Mouse (Mus musculus) forebrain, embryonic 15.5 days (tissue): ENCODE results near the gene Hist1h1b. TPM values are rescaled to one million over a fixed set of nuclear protein-coding genes. Genes with fewer than 3 reads are reported as not detected.
A peak's percentile ranks its signal among the peaks of the same experiment; 100 is the strongest.
"Not testable (repeated sequence)": the region's sequence is repeated elsewhere in the genome, so short reads cannot be mapped to it uniquely, and the experiment has no call there.

Experiments used
- ATAC-seq: fragments of 200-750 bp; cut with Nextera tagmentation; replicated peaks from 2 replicates; pipeline ENCODE4 v1.8.0; 2017; ENCODE audit warnings: mild to moderate bottlenecking, moderate TSS enrichment, moderate library complexity
- H3K27ac ChIP-seq: fragments of 300-500 bp; sonication (generic); replicated peaks from 2 replicates; pipeline ENCODE4 v1.5.1; 2015; ENCODE audit warnings: mild to moderate bottlenecking, inconsistent platforms
- H3K27me3 ChIP-seq: fragments of 300-500 bp; sonication (generic); 2 replicates; pipeline ENCODE4 v1.6.1; 2015; ENCODE audit warnings: inconsistent platforms
- H3K36me3 ChIP-seq: fragments of 300-500 bp; sonication (generic); 2 replicates; pipeline ENCODE4 v1.6.1; 2015; ENCODE audit warnings: mild to moderate bottlenecking, inconsistent platforms
- H3K4me1 ChIP-seq: fragments of 300-500 bp; sonication (generic); 2 replicates; pipeline ENCODE4 v1.6.1; 2015; ENCODE audit warnings: inconsistent platforms
- H3K4me2 ChIP-seq: fragments of 300-500 bp; sonication (generic); replicated peaks from 2 replicates; pipeline ENCODE4 v1.6.1; 2015; ENCODE audit warnings: mild to moderate bottlenecking, inconsistent platforms
- H3K4me3 ChIP-seq: fragments of 300-500 bp; sonication (generic); 2 replicates; pipeline ENCODE4 v1.5.1; 2015; ENCODE audit warnings: mild to moderate bottlenecking, inconsistent platforms
- H3K9ac ChIP-seq: fragments of 300-500 bp; sonication (generic); replicated peaks from 2 replicates; pipeline ENCODE4 v1.6.1; 2015; ENCODE audit warnings: mild to moderate bottlenecking, inconsistent platforms
- H3K9me3 ChIP-seq: fragments of 300-500 bp; sonication (generic); 2 replicates; pipeline ENCODE4 v1.6.1; 2016; ENCODE audit warnings: inconsistent platforms
- WGBS: fragments of 180-500 bp; shearing (Covaris S2); methylation state at CpG from one replicate; pipeline ENCODE4 v1.1.7; 2015; ENCODE audit warnings: mixed read lengths; 5-methylcytosine and 5-hydroxymethylcytosine counted together
- polyA plus RNA-seq: library from polyadenylated mRNA; unstranded; fragments of >200 nt; fragmentation: Nextera tagmentation; extraction: Ambion mirVana; gene quantifications from 2 replicates; pipeline ENCODE4 v1.2.1, GENCODE M21; 2015

Gene Hist1h1b
- polyA plus RNA-seq, 1 experiment from 2014 or later = 9.6 TPM

DNA sequence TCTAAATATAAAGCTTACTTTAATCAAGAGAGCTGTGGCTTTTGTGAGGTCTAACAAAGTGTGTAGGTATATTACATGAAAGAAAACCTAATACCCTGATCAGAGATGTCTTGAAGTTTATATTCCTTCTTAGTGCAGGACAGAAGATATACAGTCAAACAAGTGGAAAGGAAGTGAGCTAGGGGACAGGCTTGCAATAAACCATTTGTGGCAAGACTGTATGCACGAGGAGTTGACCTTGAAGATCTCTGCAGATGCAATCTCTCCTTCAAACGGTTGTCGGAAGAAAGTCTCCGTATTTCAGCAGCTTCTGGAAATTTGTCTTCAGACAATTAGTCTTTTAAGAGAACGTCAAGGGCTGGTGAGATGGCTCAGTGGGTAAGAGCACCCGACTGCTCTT, 9.5 kb upstream of the Hist1h1b start:
- no peak overlapping the region for H3K9ac ChIP-seq
- H3K27ac ChIP-seq = no peak overlapping the region
- 62% methylated on average over 6 of the region's 6 CpGs for WGBS
- H3K27me3 ChIP-seq = no peaks in the 10 kb centered on the region
- H3K4me3 ChIP-seq = no peak overlapping the region
- peaks cover 24% of the 10 kb centered on the region for H3K4me1 ChIP-seq
- H3K9me3 ChIP-seq = no peaks in the 10 kb centered on the region
- H3K36me3 ChIP-seq = no peaks in the 10 kb centered on the region
- ATAC-seq = no peak
- no peak overlapping the region for H3K4me2 ChIP-seq

GRCm38 (mm10) chr13:21787760-21788593, 7.6 kb upstream of the Hist1h1b start:
- no peak overlapping the region for H3K9ac ChIP-seq

DNA sequence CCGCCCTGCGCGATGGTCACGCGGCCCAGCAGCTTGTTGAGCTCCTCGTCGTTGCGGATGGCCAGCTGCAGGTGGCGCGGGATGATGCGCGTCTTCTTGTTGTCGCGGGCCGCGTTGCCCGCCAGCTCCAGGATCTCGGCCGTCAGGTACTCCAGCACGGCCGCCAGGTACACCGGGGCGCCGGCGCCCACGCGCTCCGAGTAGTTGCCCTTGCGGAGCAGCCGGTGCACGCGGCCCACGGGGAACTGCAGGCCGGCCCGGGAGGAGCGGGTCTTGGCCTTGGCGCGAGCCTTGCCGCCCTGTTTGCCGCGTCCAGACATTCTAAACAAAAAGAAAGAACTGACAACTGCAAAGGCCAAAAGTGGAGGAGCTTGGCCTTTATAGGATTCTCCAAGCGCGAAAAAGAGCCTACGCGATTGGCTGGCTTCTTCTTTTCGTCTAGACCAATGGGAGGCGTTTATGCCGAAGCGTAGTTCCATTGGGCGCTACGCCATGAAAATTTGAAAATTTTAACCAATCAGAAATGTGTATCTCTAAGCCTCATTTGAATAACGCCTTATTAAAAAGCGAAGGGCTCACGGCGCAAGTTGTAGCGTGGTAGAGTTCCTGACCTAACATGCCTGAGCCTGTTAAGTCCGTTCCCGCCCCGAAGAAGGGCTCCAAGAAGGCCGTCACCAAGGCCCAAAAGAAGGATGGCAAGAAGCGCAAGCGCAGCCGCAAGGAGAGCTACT, 6.6 kb upstream of the Hist1h1b start, which contains the start of the genes Hist1h2an and Hist1h2bp:
Gene Hist1h2an (minus strand): TSS at position 320 of the 731 bp plus-strand sequence.
Gene Hist1h2bp (plus strand): TSS at position 563 of the 731 bp plus-strand sequence.
- H3K27ac ChIP-seq = peak within 1 kb of the TSS; percentile 88
- not testable (repeated sequence) for H3K9me3 ChIP-seq, H3K27me3 ChIP-seq, H3K36me3 ChIP-seq
- peak within 1 kb of the TSS; percentile 57 for H3K4me2 ChIP-seq
- H3K9ac ChIP-seq = peak within 1 kb of the TSS; percentile 49
- peaks cover 42% of the 10 kb centered on the region for H3K4me1 ChIP-seq
- H3K4me3 ChIP-seq = peak within 1 kb of the TSS; percentile 42
- under 1% methylated on average over 41 of the region's 63 CpGs for WGBS
- peak; percentile 92 for ATAC-seq

More at GRCm38 (mm10) chr13:21787760-21788593, 7.6 kb upstream of the Hist1h1b start:
- Histone ChIP-seq H3K36me3 (no peaks in the 10 kb centered on the region), H3K27me3 (no peaks in the 10 kb centered on the region), H3K27ac (peak overlapping the region; percentile 88), H3K9me3 (no peaks in the 10 kb centered on the region), H3K4me2 (peak overlapping the region; percentile 57), H3K4me3 (peak overlapping the region; percentile 42), H3K4me1 (peaks cover 34% of the 10 kb centered on the region)
- ATAC-seq = peak; percentile 27
- WGBS = 7% methylated on average over 16 of the region's 21 CpGs

DNA sequence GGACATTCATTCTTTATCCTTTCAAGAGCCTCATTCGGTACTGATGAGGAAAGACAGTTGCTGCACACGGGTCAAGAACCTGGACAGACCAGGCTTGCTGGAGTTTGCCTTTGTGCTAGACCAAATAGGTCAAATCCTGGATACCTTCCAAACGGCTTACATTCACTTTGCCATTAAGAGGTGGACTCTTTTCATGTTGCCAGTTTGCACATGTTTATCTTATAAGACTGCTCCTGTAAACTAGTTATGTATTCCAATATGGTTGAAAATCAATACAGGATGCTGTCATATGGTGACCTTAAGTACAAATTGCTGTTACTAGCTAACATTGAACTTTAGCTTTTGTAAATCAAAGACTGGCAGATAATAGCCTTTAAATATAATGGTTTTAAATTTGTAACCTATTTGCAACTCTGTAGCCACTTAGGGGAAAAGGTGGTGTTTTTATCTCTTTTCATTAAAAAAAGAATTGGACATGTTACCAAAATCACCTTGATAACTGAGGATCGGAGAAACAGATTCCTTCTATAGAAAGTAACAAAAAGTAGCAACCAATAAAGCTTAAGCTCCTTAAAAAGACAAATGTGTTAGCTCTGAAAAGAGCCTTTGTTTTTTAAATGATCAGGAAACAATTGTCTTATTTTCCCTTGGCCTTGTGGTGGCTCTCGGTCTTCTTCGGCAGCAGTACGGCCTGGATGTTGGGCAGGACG, 5.9 kb upstream of the Hist1h1b start:
- Histone ChIP-seq H3K27me3 (no peaks in the 10 kb centered on the region), H3K4me1 (peaks cover 43% of the 10 kb centered on the region), H3K9ac (peak overlapping the region; percentile 49), H3K4me2 (peak overlapping the region; percentile 57), H3K9me3 (no peaks in the 10 kb centered on the region), H3K27ac (peak overlapping the region; percentile 87), H3K4me3 (peak overlapping the region; percentile 42), H3K36me3 (no peaks in the 10 kb centered on the region)
- WGBS = 2% methylated on average over 8 of the region's 8 CpGs
- ATAC-seq = no peak

GRCm38 (mm10) chr13:21784311-21784710, 3.9 kb upstream of the Hist1h1b start:
- H3K4me1 ChIP-seq = peaks cover 57% of the 10 kb centered on the region
- WGBS = 19% methylated on average over 6 of the region's 6 CpGs

GRCm38 (mm10) chr13:21783734-21784161, 3.3 kb upstream of the Hist1h1b start:
- Histone ChIP-seq H3K4me2 (peak overlapping the region; percentile 77), H3K4me3 (peak overlapping the region; percentile 46), H3K27me3 (no peaks in the 10 kb centered on the region), H3K27ac (peak overlapping the region; percentile 88), H3K36me3 (no peaks in the 10 kb centered on the region), H3K4me1 (peaks cover 59% of the 10 kb centered on the region), H3K9me3 (no peaks in the 10 kb centered on the region), H3K9ac (peak overlapping the region; percentile 26; the same call in 1 of the 2 replicates)
- WGBS = under 1% methylated on average over 9 of the region's 9 CpGs
- no peak for ATAC-seq

More at GRCm38 (mm10) chr13:21784311-21784710, 3.9 kb upstream of the Hist1h1b start:
- Histone ChIP-seq H3K4me2 (peak overlapping the region; percentile 77), H3K36me3 (no peaks in the 10 kb centered on the region), H3K27me3 (no peaks in the 10 kb centered on the region), H3K4me3 (no peak overlapping the region), H3K9ac (peak overlapping the region; percentile 26; the same call in 1 of the 2 replicates), H3K9me3 (no peaks in the 10 kb centered on the region), H3K27ac (peak overlapping the region; percentile 88)
- no peak for ATAC-seq

GRCm38 (mm10) chr13:21783255-21783617, 2.8 kb upstream of the Hist1h1b start, which contains the start of gene Hist1h3i:
Hist1h3i (minus strand) TSS chr13:21783370.
- H3K4me3 ChIP-seq = peak within 1 kb of the TSS; percentile 46
- H3K27me3 ChIP-seq = no peaks in the 10 kb centered on the region
- H3K4me2 ChIP-seq = peak within 1 kb of the TSS; percentile 77
- H3K4me1 ChIP-seq = peaks cover 59% of the 10 kb centered on the region
- H3K9me3 ChIP-seq = no peaks in the 10 kb centered on the region
- H3K27ac ChIP-seq = peak within 1 kb of the TSS; percentile 88
- H3K36me3 ChIP-seq = no peaks in the 10 kb centered on the region
- peak within 1 kb of the TSS; percentile 67 for H3K9ac ChIP-seq
- 0% methylated on average over 17 of the region's 20 CpGs for WGBS
- ATAC-seq = peak; percentile 79

DNA sequence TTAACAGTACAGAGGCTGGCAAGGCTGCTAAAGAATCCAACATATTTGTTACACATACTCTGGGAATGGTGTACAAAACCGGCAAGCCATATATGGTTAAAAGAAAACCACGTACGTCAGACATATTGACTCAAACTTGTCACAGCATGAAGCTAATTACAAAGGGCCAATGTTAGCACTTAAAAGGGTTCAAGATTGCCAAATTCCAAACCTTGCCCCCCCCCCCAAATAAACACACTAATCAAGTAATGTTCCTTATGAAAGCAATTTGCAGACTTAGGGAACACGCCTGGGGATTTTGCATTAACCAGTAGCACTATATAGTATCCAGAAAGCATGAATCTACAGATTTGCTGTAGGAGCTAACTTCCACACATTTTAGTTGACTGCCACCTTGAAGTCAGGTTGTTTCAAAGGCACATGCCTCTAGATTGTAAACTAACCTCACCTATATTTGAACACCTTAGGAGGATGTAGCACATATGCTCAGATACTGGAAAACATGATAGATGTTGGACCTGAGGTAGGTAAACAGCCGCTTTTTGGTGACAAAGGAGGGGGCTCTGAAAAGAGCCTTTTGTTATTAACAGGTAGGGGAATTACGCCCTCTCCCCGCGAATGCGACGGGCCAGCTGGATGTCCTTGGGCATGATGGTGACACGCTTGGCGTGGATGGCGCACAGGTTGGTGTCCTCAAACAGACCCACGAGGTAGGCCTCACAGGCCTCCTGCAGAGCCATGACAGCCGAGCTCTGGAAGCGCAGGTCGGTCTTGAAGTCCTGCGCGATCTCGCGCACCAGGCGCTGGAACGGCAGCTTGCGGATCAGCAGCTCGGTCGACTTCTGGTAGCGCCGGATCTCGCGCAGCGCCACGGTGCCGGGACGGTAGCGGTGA, 2.2 kb upstream of the Hist1h1b start:
- peak overlapping the region; percentile 67 for H3K9ac ChIP-seq
- H3K9me3 ChIP-seq, ATAC-seq, H3K27me3 ChIP-seq, H3K36me3 ChIP-seq: not testable (repeated sequence)
- H3K4me1 ChIP-seq = peaks cover 57% of the 10 kb centered on the region
- H3K4me2 ChIP-seq = peak overlapping the region; percentile 77
- under 1% methylated on average over 23 of the region's 35 CpGs for WGBS
- H3K27ac ChIP-seq = peak overlapping the region; percentile 88
- H3K4me3 ChIP-seq = peak overlapping the region; percentile 46

GRCm38 (mm10) chr13:21781639-21782038, 1.2 kb upstream of the Hist1h1b start:
- no peaks in the 10 kb centered on the region for H3K36me3 ChIP-seq
- no peak overlapping the region for H3K9ac ChIP-seq
- H3K27ac ChIP-seq = no peak overlapping the region
- no peak for ATAC-seq
- WGBS = 95% methylated on average over 1 of the region's 1 CpGs
- peaks cover 56% of the 10 kb centered on the region for H3K4me1 ChIP-seq
- no peak overlapping the region for H3K4me2 ChIP-seq
- no peak overlapping the region for H3K4me3 ChIP-seq
- H3K9me3 ChIP-seq = no peaks in the 10 kb centered on the region
- H3K27me3 ChIP-seq = no peaks in the 10 kb centered on the region

GRCm38 (mm10) chr13:21781021-21781555, 663 bp upstream of the Hist1h1b start:
- H3K27ac ChIP-seq = peak overlapping the region; percentile 89
- H3K4me3 ChIP-seq = peak overlapping the region; percentile 50; the same call in 1 of the 2 replicates

More at GRCm38 (mm10) chr13:21781021-21781555, 663 bp upstream of the Hist1h1b start:
- ATAC-seq = no peak
- WGBS = 39% methylated on average over 6 of the region's 6 CpGs
- Histone ChIP-seq H3K4me2 (peak overlapping the region; percentile 84), H3K9me3 (no peaks in the 10 kb centered on the region), H3K36me3 (no peaks in the 10 kb centered on the region), H3K9ac (no peak overlapping the region), H3K27me3 (no peaks in the 10 kb centered on the region), H3K4me1 (peaks cover 51% of the 10 kb centered on the region)
